Comparison of ENCODE assay signal across 23 mouse cellular contexts in the genomic region with DNA sequence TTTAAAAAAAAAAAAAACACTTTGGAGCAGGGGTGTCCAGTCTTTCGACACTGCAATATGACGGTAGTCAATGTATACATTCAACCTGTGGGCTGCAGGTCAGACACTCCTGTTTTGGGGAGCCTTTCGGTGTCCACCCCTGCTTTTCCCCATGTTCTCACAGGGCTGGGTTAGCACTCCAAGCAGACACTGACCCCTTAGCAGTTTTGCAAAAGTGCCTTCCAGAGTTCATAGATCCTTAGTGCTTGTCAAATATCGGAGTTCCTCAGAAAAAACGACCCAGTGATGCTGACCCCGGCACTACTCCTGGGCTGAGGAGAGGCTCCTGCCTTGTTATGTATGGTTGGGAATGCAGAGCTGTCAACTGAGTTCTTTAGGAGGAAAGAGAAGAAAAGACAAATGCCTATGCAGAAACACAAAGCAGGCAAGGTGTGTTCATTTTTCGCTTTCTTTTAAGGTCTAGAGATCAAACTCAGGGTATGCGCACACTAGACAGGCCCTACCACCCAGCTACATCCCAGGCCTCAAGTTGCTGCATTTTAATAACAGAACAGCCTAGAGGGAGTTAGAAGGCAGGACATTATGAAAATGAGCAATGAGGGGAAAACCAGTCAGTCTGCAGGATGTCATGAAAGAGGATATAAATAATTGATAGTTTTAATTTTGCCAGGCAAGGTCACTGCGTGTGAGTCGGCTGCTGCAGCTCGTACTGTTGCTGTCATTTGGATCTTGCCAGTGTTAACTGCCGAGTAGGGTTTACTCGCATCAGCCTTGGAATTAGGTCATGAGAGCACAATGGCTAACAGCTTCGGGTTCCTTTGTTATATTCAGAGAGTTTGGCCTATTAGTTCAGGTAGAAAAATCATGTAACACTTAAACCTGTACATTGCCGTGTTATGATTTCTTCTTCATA. TPM values are rescaled to one million over a fixed set of nuclear protein-coding genes. Genes with fewer than 3 reads are reported as not detected.
DNase-seq lines count a peak whose midpoint lies in the region; ATAC-seq lines count a peak whose summit lies in the region.
"Had no signal": no experiment of that assay in that cellular context is flagged by ENCODE, and none has a peak within 500 bp of the region (broad histone marks: within the 10 kb centered on the region; RNA-seq: fewer than 3 reads in every experiment).

No protein-coding gene starts in this region.

- H3K4me2 ChIP-seq in hindbrain, embryonic 14.5 days (replicated peaks): no peak overlapping the region
- H3K4me2 ChIP-seq in hindbrain, embryonic 11.5 days (replicated peaks; ENCODE audit: low read depth, low read length): no peak overlapping the region
- no peak overlapping the region for H3K4me2 ChIP-seq in neural tube, embryonic 15.5 days
- H3K4me2 ChIP-seq: heart, embryonic 12.5 days; limb, embryonic 15.5 days had no signal

- peak; percentile 46; the same call in 1 of the 2 replicates for ATAC-seq in hindbrain, embryonic 14.5 days (ENCODE audit: low FRiP score)
- no peak for ATAC-seq in hindbrain, embryonic 11.5 days (ENCODE audit: low FRiP score)
- ATAC-seq in neural tube, embryonic 15.5 days (ENCODE audit: low FRiP score): peak; percentile 79
- no peak for ATAC-seq in CD4-positive, CD25-positive, alpha-beta regulatory T cell, adult 4 months
- ATAC-seq: forebrain, postnatal 0 days; inflammation-experienced regulatory T-cells, adult 6 months; lung, postnatal 0 days had no signal

- H3K27me3 ChIP-seq in hindbrain, embryonic 14.5 days (ENCODE audit: control insufficient read depth, insufficient read depth, low read length): no peaks in the 10 kb centered on the region
- H3K27me3 ChIP-seq in hindbrain, embryonic 11.5 days (ENCODE audit: control insufficient read depth, insufficient read depth, low read length): no peaks in the 10 kb centered on the region
- H3K27me3 ChIP-seq in neural tube, embryonic 15.5 days (replicated peaks): no peaks in the 10 kb centered on the region
- H3K27me3 ChIP-seq: heart, embryonic 12.5 days; limb, embryonic 15.5 days had no signal

- no peaks in the 10 kb centered on the region for H3K9me3 ChIP-seq in hindbrain, embryonic 14.5 days (ENCODE audit: control insufficient read depth, low read length)
- no peaks in the 10 kb centered on the region for H3K9me3 ChIP-seq in hindbrain, embryonic 11.5 days (ENCODE audit: control insufficient read depth, low read length)
- H3K9me3 ChIP-seq in neural tube, embryonic 15.5 days (replicated peaks): no peaks in the 10 kb centered on the region
- H3K9me3 ChIP-seq: heart, embryonic 12.5 days; limb, embryonic 15.5 days had no signal

- no peak overlapping the region for H3K4me3 ChIP-seq in hindbrain, embryonic 14.5 days (replicated peaks; ENCODE audit: low read length)
- no peak overlapping the region for H3K4me3 ChIP-seq in hindbrain, embryonic 11.5 days (ENCODE audit: low read depth, low read length)
- H3K4me3 ChIP-seq in neural tube, embryonic 15.5 days (replicated peaks): no peak overlapping the region
- H3K4me3 ChIP-seq: gastrocnemius, adult 2 months; heart, embryonic 12.5 days; layer of hippocampus, adult 2 months; limb, embryonic 15.5 days had no signal

- H3K9ac ChIP-seq in hindbrain, embryonic 14.5 days: no peak overlapping the region
- no peak overlapping the region for H3K9ac ChIP-seq in hindbrain, embryonic 11.5 days (ENCODE audit: low read depth, low read length)
- H3K9ac ChIP-seq in neural tube, embryonic 15.5 days (replicated peaks): no peak overlapping the region
- H3K9ac ChIP-seq: forebrain, postnatal 0 days; heart, embryonic 12.5 days; limb, embryonic 15.5 days had no signal

- DNase-seq in adrenal gland, adult (ENCODE audit: inconsistent age in 2 of 2, low spot score in 1 of 2): peak; percentile 38 to 69
- no peak for DNase-seq in adrenal gland, adult 18-20 months (ENCODE audit: low spot score in 2 of 2)
- no peak for DNase-seq in hindbrain, embryonic 14.5 days (ENCODE audit: low spot score)
- no peak for DNase-seq in hindbrain, embryonic 11.5 days (ENCODE audit: low spot score)
- DNase-seq in ZHBTc4 (ENCODE audit: low read depth, low spot score): peak; percentile 30
- DNase-seq in frontal cortex, postnatal 14 days (ENCODE audit: low spot score in 2 of 2): no peak
- DNase-seq: cerebellum, adult 18-20 months; cerebellum, postnatal 25 days; embryo, embryonic 11 days; forebrain, postnatal 0 days; gastrocnemius, adult 2 months; heart, postnatal 14 days; kidney, adult 8-10 months; kidney, postnatal 14 days; layer of hippocampus, postnatal 36 days; right cerebral cortex, postnatal 25 days had no signal

- H3K27ac ChIP-seq in hindbrain, embryonic 14.5 days: no peak overlapping the region
- H3K27ac ChIP-seq in hindbrain, embryonic 11.5 days (ENCODE audit: low read depth, low read length): no peak overlapping the region
- peak overlapping the region; percentile 33; the same call in 1 of the 2 replicates for H3K27ac ChIP-seq in neural tube, embryonic 15.5 days (replicated peaks)
- H3K27ac ChIP-seq: gastrocnemius, adult 2 months; layer of hippocampus, adult 2 months; limb, embryonic 15.5 days had no signal

- H3K36me3 ChIP-seq in hindbrain, embryonic 14.5 days (replicated peaks; ENCODE audit: control insufficient read depth, insufficient read depth): no peaks in the 10 kb centered on the region
- no peaks in the 10 kb centered on the region for H3K36me3 ChIP-seq in hindbrain, embryonic 11.5 days (ENCODE audit: control insufficient read depth, insufficient read depth, low read length)
- no peaks in the 10 kb centered on the region for H3K36me3 ChIP-seq in neural tube, embryonic 15.5 days
- H3K36me3 ChIP-seq: heart, embryonic 12.5 days; limb, embryonic 15.5 days had no signal

- 70% methylated on average over 15 of the region's 15 CpGs for WGBS in hindbrain, embryonic 14.5 days
- 88% methylated on average over 15 of the region's 15 CpGs for WGBS in hindbrain, embryonic 11.5 days
- WGBS in neural tube, embryonic 15.5 days: 72% methylated on average over 15 of the region's 15 CpGs

- no peaks in the 10 kb centered on the region for H3K4me1 ChIP-seq in hindbrain, embryonic 14.5 days (replicated peaks; ENCODE audit: control insufficient read depth, insufficient read depth, low read length)
- H3K4me1 ChIP-seq in hindbrain, embryonic 11.5 days (replicated peaks; ENCODE audit: control insufficient read depth, insufficient read depth, low read length): no peaks in the 10 kb centered on the region
- 0 out of 2 replicates have a peak, but pooled peaks cover 5% of the 10 kb centered on the region for H3K4me1 ChIP-seq in neural tube, embryonic 15.5 days
- H3K4me1 ChIP-seq: heart, embryonic 12.5 days; limb, embryonic 15.5 days had no signal

RNA-seq across cellular contexts. Expression of gene Pgm2, which starts 9.0 kb away (rescaled TPM):
- total RNA-seq in adrenal gland, adult 18-20 months (2021): 10 to 100 TPM; 17.3 to 28.8 TPM
- polyA plus RNA-seq in hindbrain, embryonic 14.5 days (2014; fragmentation: Nextera tagmentation; extraction: Ambion mirVana): 19.2 and 21.6 TPM in 2 replicates
- 27.8 and 28.2 TPM in 2 replicates for polyA plus RNA-seq in hindbrain, embryonic 11.5 days (2014; fragmentation: Nextera tagmentation; extraction: Ambion mirVana)
- 19.3 and 21.9 TPM in 2 replicates for polyA plus RNA-seq in neural tube, embryonic 15.5 days (2015; fragmentation: Nextera tagmentation; extraction: Ambion mirVana)
- 10 to 100 TPM; 20.3 to 25.4 TPM for polyA plus RNA-seq in CD4-positive, CD25-positive, alpha-beta regulatory T cell, adult 4 months (2017; shearing (Covaris generic))

Comparison
In these comparisons a context has a peak if more than half of its experiments do, and no peak if none do; other contexts are left out.
1. DNase-seq: peak in adrenal gland, adult (2 of 2) and ZHBTc4 (single experiment); none in adrenal gland, adult 18-20 months (0 of 2), hindbrain, embryonic 14.5 days (single experiment), hindbrain, embryonic 11.5 days (single experiment) and frontal cortex, postnatal 14 days (0 of 2).
2. ATAC-seq: peak in hindbrain, embryonic 14.5 days (single experiment) and neural tube, embryonic 15.5 days (single experiment); none in hindbrain, embryonic 11.5 days (single experiment) and CD4-positive, CD25-positive, alpha-beta regulatory T cell, adult 4 months (single experiment).